Mouse (Mus musculus) embryonic facial prominence, embryonic 14.5 days (tissue): ENCODE measurements around the gene Gad2. TPM values are rescaled to one million over a fixed set of nuclear protein-coding genes. Genes with fewer than 3 reads are reported as not detected.

Experiments used
- ATAC-seq: fragments of 200-750 bp; cut with Nextera tagmentation; 2 replicates; pipeline ENCODE4 v1.8.0; 2017; ENCODE audit warnings: low read depth, moderate number of reproducible peaks, moderate TSS enrichment
- DNase-seq: peaks from one replicate; pipeline ENCODE4 v3.0.0-alpha.2; 2015; ENCODE audit warnings: low spot score
- H3K27ac ChIP-seq: fragments of 300-500 bp; sonication (generic); replicated peaks from 2 replicates; pipeline ENCODE4 v1.5.1; 2014; ENCODE audit warnings: low read depth, mild to moderate bottlenecking, low read length, moderate library complexity
- H3K27me3 ChIP-seq: fragments of 300-500 bp; sonication (generic); replicated peaks from 2 replicates; pipeline ENCODE4 v1.6.1; 2014; ENCODE audit warnings: low read length; ENCODE audit not compliant: control insufficient read depth, insufficient read depth
- H3K36me3 ChIP-seq: fragments of 300-500 bp; sonication (generic); 2 replicates; pipeline ENCODE4 v1.6.1; 2014; ENCODE audit warnings: low read length, mixed read lengths; ENCODE audit not compliant: control insufficient read depth, insufficient read depth
- H3K4me1 ChIP-seq: fragments of 300-500 bp; sonication (generic); 2 replicates; pipeline ENCODE4 v1.6.1; 2014; ENCODE audit warnings: antibody characterized with exemption, low read length; ENCODE audit not compliant: control insufficient read depth, insufficient read depth
- H3K4me2 ChIP-seq: fragments of 300-500 bp; sonication (generic); 2 replicates; pipeline ENCODE4 v1.6.1; 2014; ENCODE audit warnings: low read depth, mild to moderate bottlenecking, low read length, moderate library complexity, mixed read lengths
- H3K4me3 ChIP-seq: fragments of 300-500 bp; sonication (generic); 2 replicates; pipeline ENCODE4 v1.5.1; 2014; ENCODE audit warnings: low read depth, mild to moderate bottlenecking, low read length
- H3K9ac ChIP-seq: fragments of 300-500 bp; sonication (generic); 2 replicates; pipeline ENCODE4 v1.6.1; 2014; ENCODE audit warnings: low read depth, mild to moderate bottlenecking, low read length, moderate library complexity, mixed read lengths
- H3K9me3 ChIP-seq: fragments of 300-500 bp; sonication (generic); 2 replicates; pipeline ENCODE4 v1.6.1; 2016; ENCODE audit warnings: low read length; ENCODE audit not compliant: control insufficient read depth
- WGBS: fragments of 180-500 bp; shearing (Covaris S2); extraction: QIAGEN DNeasy Blood & Tissue Kit; methylation state at CpG from one replicate; pipeline ENCODE4 v1.1.7; 2014; 5-methylcytosine and 5-hydroxymethylcytosine counted together
- polyA plus RNA-seq: library from polyadenylated mRNA; unstranded; fragments of >200 nt; fragmentation: Nextera tagmentation; extraction: Ambion mirVana; gene quantifications from 2 replicates; pipeline ENCODE4 v1.2.1, GENCODE M21; 2014

Gad2 gene
- polyA plus RNA-seq, 1 experiment from 2014 or later: 0.22 TPM

DNA sequence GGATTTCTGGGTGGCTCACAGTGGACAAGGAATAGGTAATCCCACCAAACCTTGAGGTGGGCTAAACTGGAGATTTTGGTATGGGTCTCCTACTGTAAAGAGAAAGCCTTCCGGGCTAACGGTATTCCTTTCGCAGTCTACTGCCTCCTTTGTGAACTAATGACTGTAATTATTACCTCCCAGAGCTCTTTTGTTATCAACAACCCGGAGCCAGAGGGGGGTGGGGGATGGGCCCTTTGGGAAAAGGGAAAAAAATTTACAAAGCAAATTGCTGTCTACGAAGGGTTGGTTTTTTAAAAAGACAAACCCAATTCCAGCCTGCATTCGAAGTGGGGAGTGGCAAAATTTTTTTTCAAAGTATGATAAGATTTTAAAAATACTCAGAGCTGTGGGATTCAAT lies 2.0 kb upstream of the Gad2 start:
- DNase-seq: peak; percentile 53
- Histone ChIP-seq H3K27ac (no peak overlapping the region), H3K9ac (no peak overlapping the region), H3K4me1 (0 out of 2 replicates have a peak, but pooled peaks cover 9% of the 10 kb centered on the region), H3K4me3 (no peak overlapping the region), H3K9me3 (no peaks in the 10 kb centered on the region), H3K4me2 (no peak overlapping the region), H3K27me3 (peaks cover 74% of the 10 kb centered on the region), H3K36me3 (no peaks in the 10 kb centered on the region)
- ATAC-seq: 0 out of 2 replicates have a peak, but pooled peaks have one; percentile 16
- under 1% methylated on average over 6 of the region's 6 CpGs for WGBS

DNA sequence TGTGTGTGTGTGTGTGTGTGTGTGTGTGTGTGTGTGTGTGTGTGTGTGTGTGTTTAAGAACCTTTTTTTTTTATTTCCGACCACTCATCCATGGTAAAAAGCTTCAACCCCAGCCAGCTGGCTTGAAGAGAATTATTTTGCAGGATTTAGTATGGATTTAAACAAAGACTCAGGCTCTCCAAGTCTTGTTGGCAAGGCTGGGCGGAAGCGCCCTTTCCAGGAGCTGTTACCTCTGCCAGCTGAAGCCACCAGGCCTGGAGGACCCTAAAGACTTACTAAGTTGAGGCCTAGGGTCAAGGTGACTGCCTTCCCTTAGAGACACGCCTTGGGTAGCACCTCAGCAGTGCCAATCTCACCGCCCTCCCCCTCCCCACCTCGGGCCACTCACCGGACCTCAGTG lies 1.5 kb upstream of the Gad2 start:
- DNase-seq: no peak
- no peak overlapping the region for H3K4me2 ChIP-seq
- no peak for ATAC-seq
- no peak overlapping the region for H3K27ac ChIP-seq
- no peak overlapping the region for H3K9ac ChIP-seq
- H3K4me1 ChIP-seq: 0 out of 2 replicates have a peak, but pooled peaks cover 9% of the 10 kb centered on the region
- H3K27me3 ChIP-seq: peaks cover 79% of the 10 kb centered on the region
- no peaks in the 10 kb centered on the region for H3K36me3 ChIP-seq
- H3K9me3 ChIP-seq: no peaks in the 10 kb centered on the region
- 4% methylated on average over 7 of the region's 7 CpGs for WGBS
- no peak overlapping the region for H3K4me3 ChIP-seq

DNA sequence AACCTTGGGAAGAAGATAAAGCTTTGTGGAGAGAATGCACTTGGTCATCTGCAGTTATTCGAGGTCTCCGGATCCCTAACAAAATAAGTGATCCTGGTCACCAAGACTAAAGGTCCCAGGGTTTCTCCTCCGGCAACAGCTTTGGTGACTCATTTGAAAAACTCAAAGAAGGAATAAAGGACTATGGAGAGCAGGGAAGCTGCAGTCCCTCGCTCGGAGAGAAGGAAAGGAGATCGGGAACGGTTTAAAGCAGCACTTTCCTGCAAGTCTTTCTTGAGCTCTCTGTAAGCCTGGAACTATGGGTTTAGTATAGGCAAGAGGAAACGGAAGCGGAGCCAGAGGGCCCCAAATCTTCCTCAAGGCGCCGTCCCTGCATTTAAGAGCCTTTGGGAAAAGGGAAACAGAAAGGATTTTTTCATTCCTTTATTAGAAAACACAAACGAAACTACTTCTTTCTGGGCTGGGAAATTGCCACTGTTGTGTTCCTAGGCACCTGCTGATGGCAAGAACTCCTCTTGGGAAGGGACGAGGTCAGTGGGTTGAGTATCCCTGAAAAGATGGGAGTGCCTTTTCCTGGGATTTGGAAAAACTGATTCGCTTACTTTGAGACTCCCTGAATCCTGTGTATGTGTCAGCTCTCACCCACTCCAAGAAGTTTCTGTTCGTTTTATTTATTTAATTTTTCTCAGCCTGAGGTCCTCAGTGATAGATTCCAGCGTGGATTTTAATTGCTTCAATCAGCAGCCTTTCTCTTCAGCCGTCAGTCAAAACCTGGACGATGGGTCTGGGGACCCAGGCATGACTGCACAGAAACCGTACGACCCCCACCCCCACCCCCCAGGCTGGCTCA lies 802 bp upstream of the Gad2 start:
- H3K4me1 ChIP-seq: 0 out of 2 replicates have a peak, but pooled peaks cover 9% of the 10 kb centered on the region
- H3K9ac ChIP-seq: no peak overlapping the region
- H3K27ac ChIP-seq: no peak overlapping the region
- 3% methylated on average over 20 of the region's 20 CpGs for WGBS
- H3K9me3 ChIP-seq: no peaks in the 10 kb centered on the region
- ATAC-seq (0 out of 2 replicates have a peak, but pooled peaks have one; percentile 1), DNase-seq (no peak)
- no peaks in the 10 kb centered on the region for H3K36me3 ChIP-seq
- peak overlapping the region; percentile 40; the same call in 1 of the 2 replicates for H3K4me3 ChIP-seq
- peak overlapping the region; percentile 64 for H3K4me2 ChIP-seq
- H3K27me3 ChIP-seq: peaks cover 85% of the 10 kb centered on the region

DNA sequence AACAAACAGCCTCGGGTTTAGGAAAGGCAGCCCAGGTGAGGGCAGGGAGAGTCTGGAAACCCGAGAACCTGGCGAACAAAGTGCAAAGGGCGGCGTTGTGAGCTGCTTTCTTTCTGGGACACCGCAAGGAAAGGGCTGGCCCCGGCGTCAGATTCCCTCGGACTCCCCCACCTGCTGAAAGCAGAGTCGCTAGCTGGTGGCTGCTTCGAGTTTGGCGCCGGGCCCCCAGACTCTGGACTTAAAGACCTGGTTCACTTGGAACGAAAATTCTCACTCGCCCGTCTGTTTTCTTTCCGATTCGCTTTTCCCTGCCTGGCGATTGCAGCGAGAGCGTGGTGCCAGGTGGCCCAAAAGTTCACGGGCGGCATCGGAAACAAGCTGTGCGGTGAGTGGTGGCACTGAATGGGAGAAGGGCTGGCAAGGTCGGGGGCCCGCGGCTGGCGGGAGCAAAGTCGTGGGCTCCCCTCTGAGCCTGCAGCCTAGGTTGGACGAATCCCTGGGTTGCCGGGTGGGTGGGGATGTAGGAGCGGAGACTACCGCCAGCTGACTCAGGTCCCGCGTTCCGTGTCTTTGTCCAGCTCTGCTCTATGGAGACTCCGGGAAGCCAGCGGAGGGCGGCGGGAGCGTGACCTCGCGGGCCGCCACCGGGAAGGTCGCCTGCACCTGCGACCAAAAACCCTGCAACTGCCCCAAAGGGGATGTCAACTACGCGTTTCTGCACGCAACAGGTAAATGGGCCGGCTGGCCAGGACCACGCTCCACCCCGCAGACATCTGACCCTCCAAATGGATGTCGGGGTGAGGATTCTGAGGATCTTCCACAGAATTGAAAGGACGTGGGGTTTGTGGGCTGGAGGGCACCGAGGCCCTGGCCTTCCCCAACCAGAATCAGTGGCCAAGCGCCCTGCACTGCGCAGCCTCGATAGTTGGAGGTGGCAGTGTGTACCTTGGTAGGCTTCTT lies 1.4 kb downstream of the Gad2 start:
- no peaks in the 10 kb centered on the region for H3K36me3 ChIP-seq
- ATAC-seq (peak; percentile 13; the same call in 1 of the 2 replicates), DNase-seq (no peak)
- no peaks in the 10 kb centered on the region for H3K9me3 ChIP-seq
- peak overlapping the region; percentile 40 for H3K4me3 ChIP-seq
- 0 out of 2 replicates have a peak, but pooled peaks cover 9% of the 10 kb centered on the region for H3K4me1 ChIP-seq
- H3K4me2 ChIP-seq: peak overlapping the region; percentile 64
- peaks cover 99% of the 10 kb centered on the region for H3K27me3 ChIP-seq
- 1% methylated on average over 47 of the region's 60 CpGs for WGBS
- H3K9ac ChIP-seq: peak overlapping the region; percentile 19; the same call in 1 of the 2 replicates
- H3K27ac ChIP-seq: no peak overlapping the region

DNA sequence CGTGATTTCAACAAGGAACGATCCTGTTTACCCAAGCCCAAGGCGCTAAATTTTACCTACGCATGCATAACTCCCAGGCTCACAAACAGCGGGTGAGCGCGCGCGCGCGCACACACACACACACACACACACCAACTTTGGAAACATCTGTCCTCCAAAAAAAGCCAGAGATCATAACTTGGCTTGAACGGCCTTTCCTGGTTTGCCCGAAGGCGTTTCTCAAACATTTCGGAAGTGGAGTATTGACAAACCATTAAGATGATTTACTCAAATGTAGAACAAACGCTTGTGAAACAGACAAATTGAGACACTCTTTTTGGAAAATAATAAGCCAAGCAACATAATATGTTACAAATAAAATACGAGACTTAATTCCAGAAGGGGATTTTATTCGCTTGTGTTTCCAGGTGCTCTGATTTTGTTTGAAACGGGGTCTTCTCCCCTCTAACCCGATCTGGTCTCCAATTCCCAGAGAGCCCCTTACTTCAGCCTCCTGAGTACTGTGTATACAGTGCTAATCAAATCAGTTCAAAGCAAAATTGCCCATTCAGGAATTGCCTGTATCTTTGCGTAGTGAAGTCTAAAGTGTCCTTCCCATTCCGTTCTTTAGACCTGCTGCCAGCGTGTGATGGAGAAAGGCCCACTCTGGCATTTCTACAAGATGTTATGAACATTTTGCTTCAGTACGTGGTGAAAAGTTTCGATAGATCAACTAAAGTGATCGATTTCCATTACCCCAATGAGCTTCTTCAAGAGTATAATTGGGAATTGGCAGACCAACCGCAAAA lies 2.4 kb downstream of the Gad2 start:
- DNase-seq (no peak), ATAC-seq (no peak)
- H3K9me3 ChIP-seq: no peaks in the 10 kb centered on the region
- no peak overlapping the region for H3K4me2 ChIP-seq
- H3K9ac ChIP-seq: no peak overlapping the region
- H3K4me3 ChIP-seq: peak overlapping the region; percentile 40; the same call in 1 of the 2 replicates
- no peak overlapping the region for H3K27ac ChIP-seq
- 3% methylated on average over 27 of the region's 27 CpGs for whole genome bisulfite sequencing
- H3K4me1 ChIP-seq: 0 out of 2 replicates have a peak, but pooled peaks cover 9% of the 10 kb centered on the region
- no peaks in the 10 kb centered on the region for H3K36me3 ChIP-seq
- peaks cover 94% of the 10 kb centered on the region for H3K27me3 ChIP-seq

DNA sequence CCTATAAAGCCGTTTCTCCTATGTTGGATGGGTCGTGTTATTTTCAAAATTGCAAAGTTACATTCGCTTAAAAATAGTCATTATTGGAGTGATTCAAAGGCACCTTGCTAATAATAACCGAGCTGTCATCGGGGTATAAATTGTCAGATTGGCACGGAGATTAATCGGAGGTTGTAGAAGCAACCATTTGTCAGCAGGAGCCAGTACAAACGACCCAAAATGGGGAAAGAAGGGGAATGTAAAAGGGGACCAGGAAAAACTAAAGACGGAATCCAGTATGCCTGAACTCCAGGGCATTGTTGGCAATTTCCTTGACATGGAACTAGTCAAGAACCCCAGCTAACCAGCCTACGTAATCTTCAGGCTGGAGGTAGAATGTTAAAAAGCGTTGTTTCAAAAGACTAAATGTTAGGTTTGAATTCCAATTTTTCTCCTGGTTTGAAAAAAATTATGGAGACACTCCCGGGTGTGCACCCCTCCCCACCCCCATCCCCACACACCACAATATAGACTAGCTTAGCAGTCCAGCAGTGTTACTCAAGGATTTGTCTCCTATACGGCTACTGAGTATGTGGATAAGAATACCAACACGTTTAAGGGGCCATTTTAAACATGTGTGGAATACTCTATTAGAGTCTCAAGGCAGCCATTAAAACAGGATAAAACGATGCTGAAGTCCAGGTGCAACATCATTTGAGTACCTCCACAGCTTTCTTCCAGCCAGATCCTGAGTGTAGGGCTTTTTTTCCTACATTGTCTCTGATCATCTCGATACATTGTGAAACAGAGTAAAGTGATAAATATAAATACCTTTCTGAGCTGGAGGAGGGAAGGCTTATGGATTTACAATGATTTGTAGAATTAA lies 3.3 kb downstream of the Gad2 start:
- ATAC-seq (no peak), DNase-seq (no peak)
- WGBS: 10% methylated on average over 16 of the region's 16 CpGs

DNA sequence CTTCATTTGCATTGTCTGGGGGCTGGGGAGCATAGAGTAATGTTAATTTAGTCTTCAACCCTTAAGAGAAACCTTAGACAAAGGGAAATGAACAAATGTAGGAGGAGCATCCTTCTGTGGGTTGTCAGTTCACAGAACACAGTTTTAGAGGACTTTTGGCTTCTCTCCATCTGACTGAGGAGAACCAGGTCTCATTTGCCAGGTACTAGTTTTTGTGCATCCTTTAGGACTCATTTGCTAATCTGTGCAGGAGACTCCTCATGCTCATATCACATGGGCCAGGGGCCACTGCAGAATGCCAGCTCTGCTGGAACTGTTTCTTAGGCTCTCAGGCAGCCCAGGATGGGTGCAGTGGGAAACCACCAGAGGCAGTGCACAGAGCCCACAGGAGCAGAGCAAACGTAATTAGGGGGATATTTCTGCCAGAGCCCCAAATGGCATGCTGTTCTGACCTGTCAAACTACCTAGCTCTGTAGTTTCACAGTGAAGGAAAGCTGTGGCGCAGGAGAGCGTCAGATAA lies 5.2 kb downstream of the Gad2 start:
- Histone ChIP-seq H3K36me3 (no peaks in the 10 kb centered on the region), H3K27me3 (peaks cover 66% of the 10 kb centered on the region)
- WGBS: 24% methylated on average over 3 of the region's 3 CpGs

More for the DNA sequence above, 3.3 kb downstream of the Gad2 start:
- peaks cover 85% of the 10 kb centered on the region for H3K27me3 ChIP-seq
- H3K4me1 ChIP-seq: 0 out of 2 replicates have a peak, but pooled peaks cover 9% of the 10 kb centered on the region
- no peaks in the 10 kb centered on the region for H3K9me3 ChIP-seq
- no peak overlapping the region for H3K4me2 ChIP-seq
- no peak overlapping the region for H3K9ac ChIP-seq
- H3K4me3 ChIP-seq: no peak overlapping the region
- no peak overlapping the region for H3K27ac ChIP-seq
- H3K36me3 ChIP-seq: no peaks in the 10 kb centered on the region

More for the DNA sequence above, 5.2 kb downstream of the Gad2 start:
- no peak overlapping the region for H3K4me2 ChIP-seq
- no peak for DNase-seq
- no peak overlapping the region for H3K27ac ChIP-seq
- H3K9me3 ChIP-seq: no peaks in the 10 kb centered on the region
- ATAC-seq: no peak
- H3K9ac ChIP-seq: no peak overlapping the region
- H3K4me1 ChIP-seq: 0 out of 2 replicates have a peak, but pooled peaks cover 3% of the 10 kb centered on the region
- no peak overlapping the region for H3K4me3 ChIP-seq
